Mouse (Mus musculus): ENCODE results near the gene Cdkn1c. TPM values are rescaled to one million over a fixed set of nuclear protein-coding genes. Genes with fewer than 3 reads are reported as not detected.

Cdkn1c gene
- polyA plus RNA-seq, 1 experiment, result not detected

- no peak for TF ChIP-seq GATA1 (IDR thresholded peaks at IDR 0.05; ENCODE audit: low read length)
These were observed 524 bp downstream of the Cdkn1c start for GRCm38 (mm10) chr7:143460217-143460834.

GRCm38 (mm10) chr7:143459332-143460211, 1.3 kb downstream of the Cdkn1c start:
- TF ChIP-seq GATA1 (IDR thresholded peaks at IDR 0.05; ENCODE audit: low read length), result no peak

- no peak for TF ChIP-seq GATA1 (IDR thresholded peaks at IDR 0.05; ENCODE audit: low read length)
These were observed 1.9 kb downstream of the Cdkn1c start for GRCm38 (mm10) chr7:143458963-143459331.

- TF ChIP-seq GATA1 (IDR thresholded peaks at IDR 0.05; ENCODE audit: low read length), result no peak
These were observed 13.7 kb downstream of the Cdkn1c start for GRCm38 (mm10) chr7:143447130-143447529.

GRCm38 (mm10) chr7:143445651-143446460, 15.0 kb downstream of the Cdkn1c start:
- TF ChIP-seq GATA1 (IDR thresholded peaks at IDR 0.05; ENCODE audit: low read length), result no peak

- TF ChIP-seq GATA1 (IDR thresholded peaks at IDR 0.05; ENCODE audit: low read length), result no peak
These were observed 15.7 kb downstream of the Cdkn1c start for GRCm38 (mm10) chr7:143444955-143445648.

- no peak for TF ChIP-seq GATA1 (IDR thresholded peaks at IDR 0.05; ENCODE audit: low read length)
These were observed 16.3 kb downstream of the Cdkn1c start for GRCm38 (mm10) chr7:143444580-143444954.

GRCm38 (mm10) chr7:143438965-143439364, 21.9 kb downstream of the Cdkn1c start:
- no peak for TF ChIP-seq GATA1 (IDR thresholded peaks at IDR 0.05; ENCODE audit: low read length)

- no peak for TF ChIP-seq GATA1 (IDR thresholded peaks at IDR 0.05; ENCODE audit: low read length)
These were observed 22.8 kb downstream of the Cdkn1c start for GRCm38 (mm10) chr7:143437894-143438581.

GRCm38 (mm10) chr7:143437231-143437893, 23.5 kb downstream of the Cdkn1c start:
- no peak for TF ChIP-seq GATA1 (IDR thresholded peaks at IDR 0.05; ENCODE audit: low read length)

GRCm38 (mm10) chr7:143433331-143433730, 27.5 kb downstream of the Cdkn1c start:
- TF ChIP-seq GATA1 (IDR thresholded peaks at IDR 0.05; ENCODE audit: low read length), result no peak

- TF ChIP-seq GATA1 (IDR thresholded peaks at IDR 0.05; ENCODE audit: low read length), result no peak
These were observed 28.2 kb downstream of the Cdkn1c start for GRCm38 (mm10) chr7:143432631-143433030.

GRCm38 (mm10) chr7:143428814-143429499, 31.9 kb downstream of the Cdkn1c start:
- no peak for TF ChIP-seq GATA1 (IDR thresholded peaks at IDR 0.05; ENCODE audit: low read length)

Measured in G1E-ER4 (cell line).